Mouse (Mus musculus) embryonic facial prominence, embryonic 14.5 days (tissue): ENCODE results near the gene Sohlh1. TPM values are rescaled to one million over a fixed set of nuclear protein-coding genes. Genes with fewer than 3 reads are reported as not detected.

Source experiments
- ATAC-seq: fragments of 200-750 bp; cut with Nextera tagmentation; 2 replicates; pipeline ENCODE4 v1.8.0; 2017; ENCODE audit warnings: low read depth, moderate number of reproducible peaks, moderate TSS enrichment
- DNase-seq: peaks from one replicate; pipeline ENCODE4 v3.0.0-alpha.2; 2015; ENCODE audit warnings: low spot score
- H3K27ac ChIP-seq: fragments of 300-500 bp; sonication (generic); replicated peaks from 2 replicates; pipeline ENCODE4 v1.5.1; 2014; ENCODE audit warnings: low read depth, mild to moderate bottlenecking, low read length, moderate library complexity
- H3K27me3 ChIP-seq: fragments of 300-500 bp; sonication (generic); replicated peaks from 2 replicates; pipeline ENCODE4 v1.6.1; 2014; ENCODE audit warnings: low read length; ENCODE audit not compliant: control insufficient read depth, insufficient read depth
- H3K36me3 ChIP-seq: fragments of 300-500 bp; sonication (generic); 2 replicates; pipeline ENCODE4 v1.6.1; 2014; ENCODE audit warnings: low read length, mixed read lengths; ENCODE audit not compliant: control insufficient read depth, insufficient read depth
- H3K4me1 ChIP-seq: fragments of 300-500 bp; sonication (generic); 2 replicates; pipeline ENCODE4 v1.6.1; 2014; ENCODE audit warnings: antibody characterized with exemption, low read length; ENCODE audit not compliant: control insufficient read depth, insufficient read depth
- H3K4me2 ChIP-seq: fragments of 300-500 bp; sonication (generic); 2 replicates; pipeline ENCODE4 v1.6.1; 2014; ENCODE audit warnings: low read depth, mild to moderate bottlenecking, low read length, moderate library complexity, mixed read lengths
- H3K4me3 ChIP-seq: fragments of 300-500 bp; sonication (generic); 2 replicates; pipeline ENCODE4 v1.5.1; 2014; ENCODE audit warnings: low read depth, mild to moderate bottlenecking, low read length
- H3K9ac ChIP-seq: fragments of 300-500 bp; sonication (generic); 2 replicates; pipeline ENCODE4 v1.6.1; 2014; ENCODE audit warnings: low read depth, mild to moderate bottlenecking, low read length, moderate library complexity, mixed read lengths
- H3K9me3 ChIP-seq: fragments of 300-500 bp; sonication (generic); 2 replicates; pipeline ENCODE4 v1.6.1; 2016; ENCODE audit warnings: low read length; ENCODE audit not compliant: control insufficient read depth
- WGBS: fragments of 180-500 bp; shearing (Covaris S2); extraction: QIAGEN DNeasy Blood & Tissue Kit; methylation state at CpG from one replicate; pipeline ENCODE4 v1.1.7; 2014; 5-methylcytosine and 5-hydroxymethylcytosine counted together
- polyA plus RNA-seq: library from polyadenylated mRNA; unstranded; fragments of >200 nt; fragmentation: Nextera tagmentation; extraction: Ambion mirVana; gene quantifications from 2 replicates; pipeline ENCODE4 v1.2.1, GENCODE M21; 2014

Sohlh1 gene
- polyA plus RNA-seq, 1 experiment from 2014 or later, result not detected

- peaks cover 36% of the 10 kb centered on the region for H3K27me3 ChIP-seq
- no peaks in the 10 kb centered on the region for H3K4me1 ChIP-seq
- DNase-seq (no peak), ATAC-seq (no peak)
- WGBS, result 24% methylated on average over 7 of the region's 7 CpGs
- H3K27ac ChIP-seq, result no peak overlapping the region
- H3K9me3 ChIP-seq, result 0 out of 2 replicates have a peak, but pooled peaks cover 3% of the 10 kb centered on the region
- peak overlapping the region; percentile 41 for H3K4me3 ChIP-seq
- peak overlapping the region; percentile 56 for H3K4me2 ChIP-seq
- H3K36me3 ChIP-seq, result no peaks in the 10 kb centered on the region
- peak overlapping the region; percentile 56; the same call in 1 of the 2 replicates for H3K9ac ChIP-seq
These were observed 30.2 kb upstream of the Sohlh1 start for GRCm38 (mm10) chr2:25877250-25877735.

GRCm38 (mm10) chr2:25866656-25867055 is 19.6 kb upstream of the Sohlh1 start:
- ATAC-seq, result no peak
- Histone ChIP-seq H3K36me3 (no peaks in the 10 kb centered on the region), H3K9ac (no peak overlapping the region), H3K4me1 (peaks cover 11% of the 10 kb centered on the region), H3K27ac (no peak overlapping the region), H3K4me2 (no peak overlapping the region), H3K9me3 (no peaks in the 10 kb centered on the region), H3K27me3 (peaks cover 21% of the 10 kb centered on the region), H3K4me3 (no peak overlapping the region)
- DNase-seq, result no peak
- WGBS, result 63% methylated on average over 4 of the region's 5 CpGs

DNA sequence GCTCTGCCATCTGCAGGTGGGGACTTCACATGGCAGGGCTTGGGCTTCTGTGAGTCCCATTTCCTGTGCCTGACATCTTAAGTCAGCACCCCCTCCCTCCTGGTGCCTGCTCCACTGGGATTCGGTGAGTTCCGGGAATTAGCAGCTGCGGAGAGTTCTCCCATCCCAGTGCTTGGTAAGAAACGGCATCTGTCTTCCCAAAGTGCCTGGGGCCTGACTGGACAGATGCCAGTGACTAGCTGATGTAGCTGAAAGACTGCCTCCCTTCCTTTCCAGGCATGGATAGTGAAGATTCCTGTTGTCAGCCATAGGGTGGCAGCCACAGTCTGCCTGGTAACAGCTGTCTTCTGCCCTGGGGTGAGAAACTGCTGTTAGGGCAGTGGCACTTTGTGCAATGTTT is 18.4 kb upstream of the Sohlh1 start:
- ATAC-seq, result no peak
- Histone ChIP-seq H3K9ac (no peak overlapping the region), H3K27me3 (peaks cover 21% of the 10 kb centered on the region), H3K27ac (no peak overlapping the region), H3K9me3 (no peaks in the 10 kb centered on the region), H3K36me3 (no peaks in the 10 kb centered on the region), H3K4me1 (peaks cover 11% of the 10 kb centered on the region), H3K4me2 (no peak overlapping the region), H3K4me3 (no peak overlapping the region)
- DNase-seq, result peak; percentile 67
- 2% methylated on average over 4 of the region's 4 CpGs for WGBS

DNA sequence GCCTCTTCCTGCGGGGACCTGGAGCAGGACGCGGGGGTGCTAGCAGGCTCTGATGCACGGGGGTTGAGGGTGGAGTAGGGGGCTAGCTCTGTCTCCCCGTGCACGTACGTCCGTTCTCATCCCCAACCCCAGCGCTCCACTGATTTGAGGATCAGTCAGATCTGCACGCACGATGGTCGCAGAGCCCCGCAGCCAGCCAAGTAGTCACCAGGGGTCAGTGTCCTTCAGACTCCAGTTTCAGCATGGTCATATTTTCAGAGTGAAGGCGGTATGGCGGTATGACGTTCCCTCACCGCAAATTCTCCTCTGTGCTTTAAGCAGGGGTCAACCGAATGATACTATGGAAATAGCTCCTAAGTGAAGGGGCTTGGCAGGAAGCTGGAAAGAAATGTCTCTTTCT is 17.2 kb upstream of the Sohlh1 start:
- H3K27me3 ChIP-seq, result peaks cover 21% of the 10 kb centered on the region
- H3K4me1 ChIP-seq, result peaks cover 11% of the 10 kb centered on the region
- H3K27ac ChIP-seq, result no peak overlapping the region
- DNase-seq (no peak), ATAC-seq (no peak)
- peak overlapping the region; percentile 41 for H3K4me3 ChIP-seq
- no peaks in the 10 kb centered on the region for H3K9me3 ChIP-seq
- no peak overlapping the region for H3K9ac ChIP-seq
- peak overlapping the region; percentile 90 for H3K4me2 ChIP-seq
- 5% methylated on average over 17 of the region's 18 CpGs for WGBS
- H3K36me3 ChIP-seq, result no peaks in the 10 kb centered on the region

DNA sequence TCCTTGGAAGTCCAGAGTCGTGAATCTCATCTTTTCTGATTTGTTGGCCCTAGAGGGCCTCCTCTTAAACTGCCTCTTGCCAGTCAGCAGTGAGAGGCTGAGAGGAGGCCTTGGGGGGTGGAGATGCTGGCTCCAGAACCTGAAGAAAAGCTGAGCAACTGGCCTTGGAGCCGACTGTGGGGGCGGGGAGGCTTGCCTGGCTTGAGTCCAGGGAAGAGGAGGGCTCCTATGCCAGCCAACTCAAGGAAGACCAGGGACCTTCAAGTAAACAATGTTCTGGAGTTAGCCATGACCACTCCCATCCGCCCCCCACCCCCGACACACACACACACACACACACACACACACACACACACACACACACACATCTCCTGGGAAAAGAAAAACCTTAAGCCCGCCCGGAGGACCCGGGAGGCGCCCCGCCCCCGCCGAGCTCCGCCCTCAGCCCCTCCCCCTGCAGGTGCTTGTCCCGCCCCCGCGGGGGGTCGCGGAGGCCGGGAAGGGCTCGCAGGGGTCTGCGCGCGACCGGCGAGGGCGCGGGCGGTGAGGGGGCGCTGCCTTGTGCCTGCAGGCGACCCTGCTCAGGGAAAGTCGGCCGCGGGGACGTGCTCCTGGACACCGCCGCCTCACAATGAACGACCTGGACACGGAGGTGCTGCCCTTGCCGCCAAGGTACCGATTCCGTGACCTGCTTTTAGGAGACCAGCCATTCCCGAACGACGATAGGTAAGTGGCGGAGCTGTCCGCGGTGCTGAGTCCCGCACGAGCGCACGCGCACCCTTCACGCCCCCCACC is 16.5 kb upstream of the Sohlh1 start, which contains the start of gene Kcnt1:
Gene Kcnt1, plus strand, starts transcription at position 398 of the 795 bp plus-strand sequence.
- Histone ChIP-seq H3K4me1 (peaks cover 11% of the 10 kb centered on the region), H3K36me3 (no peaks in the 10 kb centered on the region), H3K9ac (0 out of 2 replicates have a peak within 1 kb of the TSS, but pooled peaks have one; percentile 42), H3K4me3 (peak within 1 kb of the TSS; percentile 41), H3K27ac (no peak within 1 kb of the TSS), H3K27me3 (peaks cover 21% of the 10 kb centered on the region), H3K9me3 (no peaks in the 10 kb centered on the region), H3K4me2 (peak within 1 kb of the TSS; percentile 90)
- ATAC-seq, result peak; percentile 24; the same call in 1 of the 2 replicates
- 2% methylated on average over 36 of the region's 53 CpGs for WGBS
- DNase-seq, result peak; percentile 39

- Histone ChIP-seq H3K9ac (no peak overlapping the region), H3K36me3 (no peaks in the 10 kb centered on the region), H3K4me3 (no peak overlapping the region), H3K4me2 (peak overlapping the region; percentile 90), H3K9me3 (no peaks in the 10 kb centered on the region), H3K27ac (no peak overlapping the region), H3K27me3 (peaks cover 21% of the 10 kb centered on the region), H3K4me1 (peaks cover 11% of the 10 kb centered on the region)
- DNase-seq (no peak), ATAC-seq (no peak)
- 61% methylated on average over 5 of the region's 5 CpGs for WGBS
These were observed 15.7 kb upstream of the Sohlh1 start for GRCm38 (mm10) chr2:25862696-25863270.

DNA sequence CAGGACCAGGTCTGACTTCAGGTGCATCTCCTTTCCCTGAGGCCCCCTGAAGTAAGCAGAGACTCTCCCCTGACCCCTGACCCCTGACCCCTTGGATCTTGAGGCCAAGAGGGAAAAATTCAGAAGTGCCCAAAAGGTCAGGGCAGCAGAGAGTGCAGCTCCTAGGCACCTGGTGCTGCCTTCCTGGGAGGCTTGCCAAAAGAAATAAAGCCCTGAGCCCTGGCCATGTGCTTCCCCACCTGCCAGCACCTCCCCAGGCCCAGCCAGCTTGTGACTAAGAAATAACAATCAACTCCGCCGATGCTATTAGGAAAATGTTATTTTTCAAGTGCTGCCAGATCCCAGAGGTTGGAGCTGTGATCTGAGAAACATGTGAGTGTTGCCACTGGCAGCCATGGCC is 15.0 kb upstream of the Sohlh1 start:
- DNase-seq (no peak), ATAC-seq (no peak)
- peaks cover 11% of the 10 kb centered on the region for H3K4me1 ChIP-seq
- no peak overlapping the region for H3K9ac ChIP-seq
- no peak overlapping the region for H3K4me2 ChIP-seq
- no peak overlapping the region for H3K27ac ChIP-seq
- no peaks in the 10 kb centered on the region for H3K36me3 ChIP-seq
- 52% methylated on average over 2 of the region's 2 CpGs for WGBS
- peaks cover 21% of the 10 kb centered on the region for H3K27me3 ChIP-seq
- H3K4me3 ChIP-seq, result no peak overlapping the region
- no peaks in the 10 kb centered on the region for H3K9me3 ChIP-seq

GRCm38 (mm10) chr2:25859891-25860290 is 12.8 kb upstream of the Sohlh1 start:
- no peak for ATAC-seq
- Histone ChIP-seq H3K9ac (no peak overlapping the region), H3K4me3 (no peak overlapping the region), H3K4me2 (no peak overlapping the region), H3K9me3 (no peaks in the 10 kb centered on the region), H3K36me3 (no peaks in the 10 kb centered on the region), H3K27ac (no peak overlapping the region), H3K4me1 (peaks cover 11% of the 10 kb centered on the region), H3K27me3 (peaks cover 15% of the 10 kb centered on the region)
- DNase-seq, result no peak
- WGBS, result 74% methylated on average over 3 of the region's 3 CpGs
